Mouse (Mus musculus) activated CD4-positive, CD25-positive, alpha-beta regulatory T cell, adult 4 months (primary cell): ENCODE results near the gene Vmn2r98. TPM values are rescaled to one million over a fixed set of nuclear protein-coding genes. Genes with fewer than 3 reads are reported as not detected.
"Not testable (repeated sequence)": the region's sequence is repeated elsewhere in the genome, so short reads cannot be mapped to it uniquely, and the experiment has no call there.

Experiments used
- ATAC-seq: one replicate; pipeline ENCODE4 v1.8.0; 2017
- polyA plus RNA-seq, 2 experiments: library from polyadenylated mRNA; unstranded; fragments of 100-300 nt; shearing (Covaris generic); gene quantifications; one replicate each; pipeline ENCODE4 v1.2.1; 2017

The Vmn2r98 gene
- not detected for polyA plus RNA-seq

DNA sequence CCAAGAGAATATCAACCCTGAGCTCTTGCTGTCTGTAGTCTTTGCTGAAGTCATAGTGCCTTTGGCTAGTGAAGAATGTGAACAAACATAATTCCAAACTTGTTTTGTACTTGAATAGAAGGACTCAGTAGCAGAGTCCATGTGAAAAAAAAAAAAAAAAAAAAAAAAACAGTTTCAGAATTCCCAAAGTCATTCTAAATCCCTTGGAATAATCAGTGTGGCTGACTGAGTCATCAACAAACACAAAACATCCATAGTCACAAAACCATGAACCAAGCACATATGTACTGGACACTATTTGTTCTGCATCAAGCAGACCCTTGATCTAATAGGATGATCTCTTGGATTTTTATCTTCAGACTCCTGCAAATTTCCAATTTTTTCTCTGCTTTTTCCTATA is at the start of gene Vmn2r98:
Gene Vmn2r98 (plus strand): TSS at position 301 of the 400 bp plus-strand sequence.
- not testable (repeated sequence) for ATAC-seq

DNA sequence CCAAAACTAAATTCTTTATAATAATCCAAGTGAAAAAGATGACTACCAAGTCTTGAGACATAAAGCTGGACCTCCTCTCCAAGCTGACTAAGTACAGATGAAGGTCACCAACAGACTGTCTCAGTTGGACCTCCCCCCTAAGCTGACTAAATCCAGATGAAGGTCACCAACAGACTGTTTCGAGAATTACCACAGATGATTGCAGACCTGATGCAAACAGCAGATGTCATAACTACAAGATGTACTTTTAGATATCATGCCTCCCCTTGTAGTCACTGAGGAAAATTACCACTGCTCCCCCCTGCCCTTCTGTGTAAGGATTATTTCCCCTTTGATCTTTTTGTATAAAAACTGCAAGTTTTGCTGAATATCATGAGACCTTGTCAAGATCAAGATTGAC is 21.8 kb upstream of the Vmn2r98 start:
- not testable (repeated sequence) for ATAC-seq

DNA sequence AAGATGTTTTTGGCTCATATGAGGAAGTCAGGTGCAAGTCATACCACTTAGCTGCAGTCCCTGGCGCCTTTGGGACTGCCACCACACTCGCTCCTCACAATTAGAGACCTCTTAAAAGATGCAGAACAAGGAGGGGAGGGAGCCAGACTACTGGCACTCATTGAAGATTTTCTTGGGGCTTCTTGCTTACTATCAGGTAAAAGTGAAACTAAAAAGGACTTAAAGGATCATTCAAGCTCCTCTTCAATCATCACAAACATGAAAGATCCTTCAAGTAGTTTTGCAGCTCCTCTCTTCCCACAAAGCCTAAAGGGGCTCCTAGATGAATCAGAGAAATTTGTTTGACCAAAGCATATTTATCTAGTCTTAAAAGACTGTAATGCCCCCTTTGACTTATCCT is 21.3 kb upstream of the Vmn2r98 start:
- no peak for ATAC-seq

DNA sequence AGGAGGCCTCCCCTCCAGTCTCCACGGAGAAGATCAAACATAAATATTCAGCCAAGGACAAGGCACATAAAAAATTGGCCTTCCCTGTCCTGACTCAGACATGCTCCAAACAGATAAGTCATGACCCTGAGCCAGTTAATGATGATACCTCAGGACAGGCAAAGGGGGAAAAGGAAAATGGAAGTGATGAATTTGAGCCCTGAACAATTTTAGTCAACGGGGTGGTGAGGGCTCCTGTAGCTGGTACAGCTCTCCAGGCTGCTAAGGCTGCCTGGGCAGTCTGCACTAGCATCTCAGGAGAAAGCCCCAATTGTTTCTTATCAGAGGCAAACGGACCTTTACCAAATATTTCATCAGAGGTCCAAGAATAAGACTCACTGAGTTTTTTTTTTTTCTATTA is 20.5 kb upstream of the Vmn2r98 start:
- no peak for ATAC-seq

Other genes with a start within 250 kb of the Vmn2r98 start
- gene Vmn2r97, start 139.2 kb upstream of the Vmn2r98 start, polyA plus RNA-seq, result 1 to 10 TPM in 1 of 2 experiments, under 1 TPM in 1; 0.50 to 3.2 TPM